Mouse (Mus musculus) midbrain, embryonic 11.5 days (tissue): ENCODE data around the gene Sapcd1. TPM values are rescaled to one million over a fixed set of nuclear protein-coding genes. Genes with fewer than 3 reads are reported as not detected.
"Not testable (repeated sequence)": the region's sequence is repeated elsewhere in the genome, so short reads cannot be mapped to it uniquely, and the experiment has no call there.

ENCODE experiments used
- ATAC-seq: fragments of 200-750 bp; cut with Nextera tagmentation; 2 replicates; pipeline ENCODE4 v1.8.0; 2017; ENCODE audit warnings: moderate TSS enrichment, moderate library complexity; ENCODE audit not compliant: low FRiP score
- DNase-seq: peaks from one replicate; pipeline ENCODE4 v3.0.0; 2015; ENCODE audit warnings: low spot score; ENCODE audit errors: missing footprints
- H3K27ac ChIP-seq: fragments of 300-500 bp; sonication (generic); 2 replicates; pipeline ENCODE4 v1.5.1; 2014; ENCODE audit warnings: low read depth, low read length
- H3K27me3 ChIP-seq: fragments of 300-500 bp; sonication (generic); 2 replicates; pipeline ENCODE4 v1.6.1; 2014; ENCODE audit warnings: mild to moderate bottlenecking, low read length, moderate library complexity, mixed read lengths; ENCODE audit not compliant: control insufficient read depth, insufficient read depth
- H3K36me3 ChIP-seq: fragments of 300-500 bp; sonication (generic); 2 replicates; pipeline ENCODE4 v1.6.1; 2014; ENCODE audit warnings: mild to moderate bottlenecking, low read length, moderate library complexity, mixed read lengths; ENCODE audit not compliant: control insufficient read depth, insufficient read depth
- H3K4me1 ChIP-seq: fragments of 300-500 bp; sonication (generic); 2 replicates; pipeline ENCODE4 v1.6.1; 2014; ENCODE audit warnings: low read length; ENCODE audit not compliant: control insufficient read depth, insufficient read depth
- H3K4me2 ChIP-seq: fragments of 300-500 bp; sonication (generic); 2 replicates; pipeline ENCODE4 v1.6.1; 2014; ENCODE audit warnings: mild to moderate bottlenecking, moderate library complexity
- H3K4me3 ChIP-seq: fragments of 300-500 bp; sonication (generic); 2 replicates; pipeline ENCODE4 v1.5.1; 2014; ENCODE audit warnings: low read depth, low read length
- H3K9ac ChIP-seq: fragments of 300-500 bp; sonication (generic); 2 replicates; pipeline ENCODE4 v1.6.1; 2014; ENCODE audit warnings: low read length
- H3K9me3 ChIP-seq: fragments of 300-500 bp; sonication (generic); 2 replicates; pipeline ENCODE4 v1.6.1; 2016; ENCODE audit warnings: low read length; ENCODE audit not compliant: control insufficient read depth
- WGBS: fragments of 180-500 bp; shearing (Covaris S2); extraction: QIAGEN DNeasy Blood & Tissue Kit; methylation state at CpG from one replicate; pipeline ENCODE4 v1.1.7; 2014; 5-methylcytosine and 5-hydroxymethylcytosine counted together
- polyA plus RNA-seq: library from polyadenylated mRNA; unstranded; fragments of >200 nt; fragmentation: Nextera tagmentation; extraction: Ambion mirVana; gene quantifications from 2 replicates; pipeline ENCODE4 v1.2.1, GENCODE M21; 2014

Sapcd1 gene
- polyA plus RNA-seq, 1 experiment from 2014 or later, result 7.3 TPM

- ATAC-seq, H3K27me3 ChIP-seq, H3K9me3 ChIP-seq: not testable (repeated sequence)
- Histone ChIP-seq H3K4me3 (peak overlapping the region; percentile 87), H3K36me3 (peaks cover 11% of the 10 kb centered on the region), H3K27ac (peak overlapping the region; percentile 91), H3K4me1 (peaks cover 25% of the 10 kb centered on the region), H3K4me2 (peak overlapping the region; percentile 97), H3K9ac (peak overlapping the region; percentile 96)
- 28% methylated on average over 29 of the region's 32 CpGs for WGBS
- DNase-seq, result peak; percentile 89
Observed at GRCm38 (mm10) chr17:34999871-35000716, 27.7 kb downstream of the Sapcd1 start.

DNA sequence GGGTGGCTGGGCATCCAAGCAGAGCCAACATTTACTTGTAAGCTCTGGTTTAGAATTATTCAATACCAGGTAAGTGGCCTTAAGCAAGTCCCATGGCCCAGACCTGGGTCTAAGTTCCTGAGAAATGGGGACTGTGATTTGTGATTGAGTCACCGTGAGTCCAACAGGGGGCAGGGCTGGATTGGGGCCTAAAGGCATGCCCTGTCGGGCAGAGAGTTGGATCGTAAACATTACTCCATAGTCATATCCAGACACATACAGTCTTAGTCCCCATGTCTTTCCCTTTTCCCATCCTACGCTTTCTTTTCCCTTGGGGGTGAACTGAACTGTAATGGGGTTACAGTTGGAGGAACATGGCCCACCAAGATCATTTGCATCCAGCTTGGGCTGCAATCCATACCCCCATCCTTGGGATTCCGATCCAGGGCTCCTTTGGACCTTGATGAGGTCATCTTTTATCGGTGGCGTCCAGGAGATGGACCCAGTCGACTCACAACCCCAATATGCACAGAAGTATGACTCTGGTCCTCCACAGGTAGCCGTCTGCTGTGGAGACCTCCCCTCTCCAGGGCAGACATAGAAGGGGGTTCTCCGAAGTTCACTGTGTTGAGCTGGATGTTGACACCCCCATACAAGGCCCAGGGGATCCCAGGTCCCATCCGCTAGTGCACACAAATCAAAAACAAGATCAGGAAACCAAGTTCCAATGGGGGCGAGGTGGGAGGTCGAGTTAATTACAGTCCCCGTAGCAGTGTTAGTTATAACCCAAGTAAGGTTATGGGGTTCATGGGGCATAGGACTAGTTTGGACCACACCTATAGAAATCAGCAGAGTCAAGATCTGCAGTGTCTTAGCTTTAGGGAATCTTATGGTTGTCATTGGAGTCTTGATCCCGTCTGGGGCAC lies 29.0 kb downstream of the Sapcd1 start:
- no peak overlapping the region for H3K27ac ChIP-seq
- ATAC-seq, result no peak

GRCm38 (mm10) chr17:34997142-34997483 lies 30.7 kb downstream of the Sapcd1 start:
- H3K27ac ChIP-seq, result no peak overlapping the region
- ATAC-seq, result no peak
- H3K4me3 ChIP-seq, result no peak overlapping the region
- H3K9ac ChIP-seq, result no peak overlapping the region
- peak; percentile 66 for DNase-seq
- H3K4me1 ChIP-seq, result peaks cover 15% of the 10 kb centered on the region
- no peaks in the 10 kb centered on the region for H3K36me3 ChIP-seq
- H3K4me2 ChIP-seq, result no peak overlapping the region
- no peaks in the 10 kb centered on the region for H3K27me3 ChIP-seq
- H3K9me3 ChIP-seq, result no peaks in the 10 kb centered on the region
- WGBS, result 89% methylated on average over 5 of the region's 5 CpGs

More for the DNA sequence above, 29.0 kb downstream of the Sapcd1 start:
- Histone ChIP-seq H3K4me2 (peak overlapping the region; percentile 97), H3K9me3 (no peaks in the 10 kb centered on the region), H3K36me3 (no peaks in the 10 kb centered on the region), H3K4me3 (peak overlapping the region; percentile 87), H3K4me1 (peaks cover 25% of the 10 kb centered on the region), H3K9ac (peak overlapping the region; percentile 64), H3K27me3 (no peaks in the 10 kb centered on the region)
- peak; percentile 49 for DNase-seq
- WGBS, result 94% methylated on average over 15 of the region's 15 CpGs

GRCm38 (mm10) chr17:34996411-34997141 lies 31.2 kb downstream of the Sapcd1 start:
- H3K4me2 ChIP-seq, result no peak overlapping the region
- H3K36me3 ChIP-seq, result no peaks in the 10 kb centered on the region; the same call in 1 of the 2 replicates
- ATAC-seq, result no peak

DNA sequence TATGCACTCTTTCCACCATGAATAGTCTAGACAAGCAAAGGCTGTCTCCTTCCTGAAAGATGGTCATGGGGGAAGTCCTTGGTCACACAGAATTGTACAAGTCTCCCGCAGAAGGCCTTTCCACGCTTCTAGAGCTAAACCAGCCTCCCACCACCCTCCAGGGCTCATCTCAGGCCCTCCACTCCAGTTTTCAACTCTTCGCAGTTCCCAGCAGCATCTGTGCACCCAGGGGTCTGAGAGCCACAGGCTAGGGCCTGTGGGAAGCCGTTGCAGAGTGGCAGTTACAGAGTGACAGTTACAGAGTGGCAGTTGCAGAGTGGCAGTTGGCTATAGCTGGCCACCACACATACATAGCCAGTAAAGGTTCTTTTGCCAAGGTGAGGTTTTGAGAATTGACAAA lies 31.9 kb downstream of the Sapcd1 start:
- not testable (repeated sequence) for H3K9me3 ChIP-seq, H3K9ac ChIP-seq, H3K4me3 ChIP-seq, H3K27ac ChIP-seq, ATAC-seq, H3K27me3 ChIP-seq, H3K4me1 ChIP-seq, H3K36me3 ChIP-seq, H3K4me2 ChIP-seq
- WGBS, result 97% methylated on average over 4 of the region's 4 CpGs
- peak; percentile 64 for DNase-seq

More at GRCm38 (mm10) chr17:34996411-34997141, 31.2 kb downstream of the Sapcd1 start:
- 91% methylated on average over 12 of the region's 14 CpGs for WGBS
- DNase-seq, result peak; percentile 54
- no peak overlapping the region for H3K27ac ChIP-seq
- no peaks in the 10 kb centered on the region for H3K9me3 ChIP-seq
- no peak overlapping the region for H3K9ac ChIP-seq
- no peak overlapping the region for H3K4me3 ChIP-seq
- no peaks in the 10 kb centered on the region for H3K27me3 ChIP-seq
- H3K4me1 ChIP-seq, result peaks cover 10% of the 10 kb centered on the region

- H3K4me2 ChIP-seq, H3K9me3 ChIP-seq, H3K36me3 ChIP-seq, H3K4me3 ChIP-seq, H3K27me3 ChIP-seq, H3K4me1 ChIP-seq, ATAC-seq, H3K9ac ChIP-seq, H3K27ac ChIP-seq: not testable (repeated sequence)
- 96% methylated on average over 4 of the region's 4 CpGs for WGBS
- DNase-seq, result peak; percentile 39
Observed at GRCm38 (mm10) chr17:34995192-34995591, 32.6 kb downstream of the Sapcd1 start.

GRCm38 (mm10) chr17:34994751-34995150 lies 33.1 kb downstream of the Sapcd1 start:
- no peaks in the 10 kb centered on the region for H3K27me3 ChIP-seq
- no peak overlapping the region for H3K27ac ChIP-seq
- H3K9me3 ChIP-seq, result no peaks in the 10 kb centered on the region
- peaks cover 5% of the 10 kb centered on the region for H3K4me1 ChIP-seq
- no peak overlapping the region for H3K9ac ChIP-seq
- DNase-seq, result peak; percentile 72
- ATAC-seq, result no peak
- peaks cover 4% of the 10 kb centered on the region; the same call in 1 of the 2 replicates for H3K36me3 ChIP-seq
- no peak overlapping the region for H3K4me3 ChIP-seq
- H3K4me2 ChIP-seq, result no peak overlapping the region

DNA sequence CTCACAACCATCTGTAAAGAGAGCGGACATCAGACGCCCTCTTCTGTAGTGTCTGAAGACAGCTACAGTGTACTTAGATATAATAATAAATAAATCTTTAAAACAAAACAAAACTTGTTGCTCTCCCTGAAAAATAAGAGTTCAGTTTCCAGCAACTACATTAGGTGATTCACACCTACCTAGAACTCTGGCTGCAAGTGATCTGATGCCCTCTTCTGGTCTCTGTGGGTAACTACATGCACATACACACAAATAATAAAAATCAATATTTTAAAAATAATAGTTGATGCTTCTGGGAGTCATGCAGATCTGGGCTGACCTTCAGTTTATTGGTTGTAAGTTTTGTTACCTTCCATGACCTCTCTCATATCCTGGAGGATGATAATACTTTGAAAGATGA lies 43.6 kb downstream of the Sapcd1 start:
- Histone ChIP-seq H3K9me3 (no peaks in the 10 kb centered on the region), H3K27me3 (no peaks in the 10 kb centered on the region), H3K4me1 (peaks cover 15% of the 10 kb centered on the region), H3K36me3 (peaks cover 8% of the 10 kb centered on the region; the same call in 1 of the 2 replicates), H3K9ac (no peak overlapping the region), H3K27ac (no peak overlapping the region), H3K4me3 (no peak overlapping the region), H3K4me2 (no peak overlapping the region)
- no peak for ATAC-seq
- no peak for DNase-seq
- 86% methylated on average over 2 of the region's 2 CpGs for WGBS
